9 mouse cellular contexts compared by ENCODE assay signal in genomic region chr17:31693330-31694022, GRCm38 (mm10). TPM values are rescaled to one million over a fixed set of nuclear protein-coding genes. Genes with fewer than 3 reads are reported as not detected.
DNase-seq lines count a peak whose midpoint lies in the region; ATAC-seq and TF ChIP-seq lines count a peak whose summit lies in the region.
"Had no signal": no experiment of that assay in that cellular context is flagged by ENCODE, and none has a peak within 500 bp of the region (broad histone marks: within the 10 kb centered on the region; RNA-seq: fewer than 3 reads in every experiment).

No protein-coding gene starts in this region.

- WGBS in forebrain, postnatal 0 days: 4% methylated on average over 20 of the region's 20 CpGs
- WGBS in lung, embryonic 14.5 days: 3% methylated on average over 20 of the region's 20 CpGs
- WGBS in olfactory bulb, adult 2 months: 4% methylated on average over 20 of the region's 20 CpGs
- WGBS in thymus, adult 2 months: 6% methylated on average over 20 of the region's 20 CpGs

- H3K27me3 ChIP-seq in E14TG2a.4 (ENCODE audit: insufficient read depth, low read length): 0 out of 2 replicates have a peak, but pooled peaks cover under 1% of the 10 kb centered on the region
- no peaks in the 10 kb centered on the region for H3K27me3 ChIP-seq in forebrain, postnatal 0 days (ENCODE audit: insufficient read depth, low read length)
- H3K27me3 ChIP-seq in lung, embryonic 14.5 days (ENCODE audit: insufficient read depth, low read length): no peaks in the 10 kb centered on the region
- no peaks in the 10 kb centered on the region for H3K27me3 ChIP-seq in thymus, adult 2 months (ENCODE audit: control insufficient read depth, insufficient read depth, low read length)

- peak; percentile 74 for DNase-seq in forebrain, postnatal 0 days
- DNase-seq in heart, postnatal 4 days: peak; percentile 88
- peak; percentile 56 to 85 for DNase-seq in layer of hippocampus, adult 8-10 months (ENCODE audit: low spot score in 2 of 2)
- peak; percentile 87 for DNase-seq in lung, embryonic 14.5 days
- peak; percentile 73 for DNase-seq in thymus, adult 2 months

- TF ChIP-seq CTCF in E14TG2a.4 (conservative IDR thresholded peaks at IDR 0.05; ENCODE audit: low read length): peak; percentile 76
- peak; percentile 78 for TF ChIP-seq CTCF in forebrain, postnatal 0 days (IDR thresholded peaks at IDR 0.05; ENCODE audit: low read depth)
- peak; percentile 92 for TF ChIP-seq CTCF in lung, embryonic 14.5 days (IDR thresholded peaks at IDR 0.05; ENCODE audit: low read depth)
- peak; percentile 91 for TF ChIP-seq CTCF in olfactory bulb, adult 2 months (IDR thresholded peaks at IDR 0.05; ENCODE audit: insufficient read depth, low read depth, low read length)
- TF ChIP-seq CTCF in thymus, adult 2 months (IDR thresholded peaks at IDR 0.05; ENCODE audit: borderline replicate concordance, control insufficient read depth, extremely low read depth, insufficient read depth, low read length, poor library complexity): peak; percentile 90

- peaks cover 50% of the 10 kb centered on the region for H3K4me1 ChIP-seq in E14TG2a.4 (replicated peaks; ENCODE audit: low read depth, low read length)
- H3K4me1 ChIP-seq in forebrain, postnatal 0 days (ENCODE audit: insufficient read depth): no peaks in the 10 kb centered on the region
- peaks cover 15% of the 10 kb centered on the region for H3K4me1 ChIP-seq in lung, embryonic 14.5 days (ENCODE audit: insufficient read depth)
- peaks cover 36% of the 10 kb centered on the region for H3K4me1 ChIP-seq in olfactory bulb, adult 2 months (ENCODE audit: control insufficient read depth, insufficient read depth, low read length)
- H3K4me1 ChIP-seq in thymus, adult 2 months (replicated peaks; ENCODE audit: control insufficient read depth, insufficient read depth, low read length): peaks cover 13% of the 10 kb centered on the region

- 0 out of 2 replicates have a peak overlapping the region, but pooled peaks have one; percentile 15 for H3K4me2 ChIP-seq in forebrain, postnatal 0 days (ENCODE audit: low read depth)
- H3K4me2 ChIP-seq in lung, embryonic 14.5 days: peak overlapping the region; percentile 54

- H3K9me3 ChIP-seq in E14TG2a.4 (ENCODE audit: low read length): no peaks in the 10 kb centered on the region
- H3K9me3 ChIP-seq in forebrain, postnatal 0 days (ENCODE audit: low read length): no peaks in the 10 kb centered on the region
- no peaks in the 10 kb centered on the region for H3K9me3 ChIP-seq in lung, embryonic 14.5 days (ENCODE audit: low read depth, low read length)

- H3K4me3 ChIP-seq in E14TG2a.4 (replicated peaks; ENCODE audit: low read length): 0 out of 2 replicates have a peak overlapping the region, but pooled peaks have one; percentile 10
- no peak overlapping the region for H3K4me3 ChIP-seq in forebrain, postnatal 0 days (ENCODE audit: low read depth, low read length)
- H3K4me3 ChIP-seq in lung, embryonic 14.5 days (ENCODE audit: low read depth, low read length): no peak overlapping the region; the same call in 1 of the 2 replicates
- no peak overlapping the region for H3K4me3 ChIP-seq in olfactory bulb, adult 2 months (ENCODE audit: insufficient read depth, low read depth, low read length)
- no peak overlapping the region for H3K4me3 ChIP-seq in thymus, adult 2 months (ENCODE audit: control insufficient read depth, insufficient read depth, low read length)

- H3K36me3 ChIP-seq in E14TG2a.4 (ENCODE audit: insufficient read depth, low read length): no peaks in the 10 kb centered on the region
- no peaks in the 10 kb centered on the region for H3K36me3 ChIP-seq in forebrain, postnatal 0 days (ENCODE audit: insufficient read depth)
- no peaks in the 10 kb centered on the region for H3K36me3 ChIP-seq in lung, embryonic 14.5 days (ENCODE audit: insufficient read depth)
- H3K36me3 ChIP-seq in thymus, adult 2 months (ENCODE audit: control insufficient read depth, insufficient read depth, low read length): no peaks in the 10 kb centered on the region

- no peak for TF ChIP-seq POLR2A in olfactory bulb, adult 2 months (IDR thresholded peaks at IDR 0.05; ENCODE audit: insufficient read depth, low read depth, low read length)
- TF ChIP-seq POLR2A in thymus, adult 2 months (IDR thresholded peaks at IDR 0.05; ENCODE audit: control insufficient read depth, extremely low read depth, insufficient read depth, low read length, poor library complexity): no peak

- H3K9ac ChIP-seq in forebrain, postnatal 0 days: no peak overlapping the region
- no peak overlapping the region for H3K9ac ChIP-seq in lung, embryonic 14.5 days

- 0 out of 2 replicates have a peak, but pooled peaks have one; percentile 26 for ATAC-seq in cerebellum, adult (ENCODE audit: insufficient number of reproducible peaks, low FRiP score, low TSS enrichment)
- peak; percentile 75 for ATAC-seq in forebrain, postnatal 0 days
- ATAC-seq in lung, embryonic 14.5 days (ENCODE audit: insufficient read depth): peak; percentile 76

- no peak overlapping the region for H3K27ac ChIP-seq in forebrain, postnatal 0 days (ENCODE audit: low read depth, low read length)
- H3K27ac ChIP-seq in lung, embryonic 14.5 days (ENCODE audit: low read depth): peak overlapping the region; percentile 36; the same call in 1 of the 2 replicates
- no peak overlapping the region for H3K27ac ChIP-seq in olfactory bulb, adult 2 months (ENCODE audit: insufficient read depth, low read depth, low read length)
- no peak overlapping the region for H3K27ac ChIP-seq in thymus, adult 2 months (ENCODE audit: control insufficient read depth, insufficient read depth, low read length)

RNA-seq across cellular contexts. Expression of gene Cryaa, which starts 15.9 kb away (rescaled TPM):
- not detected in 2 replicates for total RNA-seq in forebrain, postnatal 0 days (2014; rRNA removed)
- 0.28 TPM in 1 of 2 replicates, not detected in the other for polyA plus RNA-seq in forebrain, postnatal 0 days (2015; fragmentation: Nextera tagmentation; extraction: Ambion mirVana)
- total RNA-seq in heart, postnatal 4 days (2021): not detected
- under 1 TPM in 1 of 4 experiments, not detected in 3; 0.52 TPM for total RNA-seq in layer of hippocampus, adult 8-10 months (2022)
- polyA plus RNA-seq in lung, embryonic 14.5 days (2014; fragmentation: Nextera tagmentation; extraction: Ambion mirVana): not detected in 2 replicates
- not detected in 2 replicates for polyA plus RNA-seq in olfactory bulb, adult 2 months (2012; ENCODE audit: insufficient read depth, insufficient read length, low replicate concordance, missing spikeins)
- 2.2 and 4.9 TPM in 2 replicates for polyA plus RNA-seq in thymus, adult 2 months (2012; rRNA removed)
- polyA plus RNA-seq: gonadal fat pad, adult 2 months had no signal

RNA-seq across cellular contexts. Expression of gene U2af1, which starts 34.8 kb away (rescaled TPM):
- 86.4 and 102 TPM in 2 replicates for total RNA-seq in forebrain, postnatal 0 days (2014; rRNA removed)
- polyA plus RNA-seq in forebrain, postnatal 0 days (2015; fragmentation: Nextera tagmentation; extraction: Ambion mirVana): 264 and 273 TPM in 2 replicates
- total RNA-seq in heart, postnatal 4 days (2021): 100 to 1,000 TPM; 160 to 162 TPM
- total RNA-seq in layer of hippocampus, adult 8-10 months (2022): 100 to 1,000 TPM; 115 to 134 (median 125) TPM
- 174 and 202 TPM in 2 replicates for polyA plus RNA-seq in lung, embryonic 14.5 days (2014; fragmentation: Nextera tagmentation; extraction: Ambion mirVana)
- 633 TPM in 1 of 2 replicates, not detected in the other for polyA plus RNA-seq in olfactory bulb, adult 2 months (2012; ENCODE audit: insufficient read depth, insufficient read length, low replicate concordance, missing spikeins)
- polyA plus RNA-seq in thymus, adult 2 months (2012; rRNA removed): 102 and 114 TPM in 2 replicates

RNA-seq across cellular contexts. Expression of gene Cbs, which starts 56.4 kb away (rescaled TPM):
- total RNA-seq in forebrain, postnatal 0 days (2014; rRNA removed): 18.6 and 20.2 TPM in 2 replicates
- 16.3 and 22.3 TPM in 2 replicates for polyA plus RNA-seq in forebrain, postnatal 0 days (2015; fragmentation: Nextera tagmentation; extraction: Ambion mirVana)
- 1 to 10 TPM in 1 of 2 experiments, under 1 TPM in 1; 0.45 to 1.1 TPM for total RNA-seq in heart, postnatal 4 days (2021)
- 10 to 100 TPM; 39.6 to 74.8 (median 49.2) TPM for total RNA-seq in layer of hippocampus, adult 8-10 months (2022)
- polyA plus RNA-seq in lung, embryonic 14.5 days (2014; fragmentation: Nextera tagmentation; extraction: Ambion mirVana): 2.5 and 2.7 TPM in 2 replicates
- polyA plus RNA-seq in olfactory bulb, adult 2 months (2012; ENCODE audit: insufficient read depth, insufficient read length, low replicate concordance, missing spikeins): not detected in 2 replicates
- polyA plus RNA-seq in thymus, adult 2 months (2012; rRNA removed): 1.4 and 1.6 TPM in 2 replicates

Comparison
In these comparisons a context has a peak if more than half of its experiments do, and no peak if none do; other contexts are left out.
1. ATAC-seq: peak in every context shown above with its lines; median percentile 76 in lung, embryonic 14.5 days; 75 in forebrain, postnatal 0 days; 26 in cerebellum, adult.